8 mouse cellular contexts compared by ENCODE assay signal in genomic region chr4:115784769-115785510, GRCm38 (mm10). TPM values are rescaled to one million over a fixed set of nuclear protein-coding genes. Genes with fewer than 3 reads are reported as not detected.
DNase-seq lines count a peak whose midpoint lies in the region; ATAC-seq and TF ChIP-seq lines count a peak whose summit lies in the region.

TSS of gene Atpaf1 (plus strand) at chr4:115784812.

- H3K4me2 ChIP-seq in forebrain, embryonic 15.5 days (replicated peaks), result peak within 1 kb of the TSS; percentile 74
- H3K4me2 ChIP-seq in neural tube, embryonic 15.5 days, result peak within 1 kb of the TSS; percentile 83

- H3K9me3 ChIP-seq in ES-E14 (ENCODE audit: control insufficient read depth, insufficient read depth, low read depth, low read length), result no peaks in the 10 kb centered on the region
- no peaks in the 10 kb centered on the region for H3K9me3 ChIP-seq in forebrain, embryonic 15.5 days
- no peaks in the 10 kb centered on the region for H3K9me3 ChIP-seq in neural tube, embryonic 15.5 days (replicated peaks)

- peak; percentile 95 for ATAC-seq in forebrain, embryonic 15.5 days (replicated peaks)
- ATAC-seq in neural tube, embryonic 15.5 days (ENCODE audit: low FRiP score), result peak; percentile 94

- peak; percentile 27 for DNase-seq in ES-E14 (ENCODE audit: low read depth, low spot score)
- DNase-seq in cerebellum, adult 11 months, result peak; percentile 72
- peak; percentile 78 to 87 for DNase-seq in heart, postnatal 14 days
- peak; percentile 78 for DNase-seq in layer of hippocampus, adult 11-12 months (ENCODE audit: low spot score)
- peak; percentile 68 for DNase-seq in lung, adult 18-20 months
- DNase-seq in testis, postnatal 10 days (ENCODE audit: low spot score), result peak; percentile 86

- peak within 1 kb of the TSS; percentile 76 for H3K9ac ChIP-seq in ES-E14 (ENCODE audit: insufficient read depth, low read depth, low read length, poor library complexity, severe bottlenecking)
- peak within 1 kb of the TSS; percentile 80 for H3K9ac ChIP-seq in forebrain, embryonic 15.5 days (replicated peaks)
- peak within 1 kb of the TSS; percentile 79 for H3K9ac ChIP-seq in neural tube, embryonic 15.5 days (replicated peaks)

- in situ Hi-C loops in ES-E14 (cut with MboI; ENCODE audit: low sequenced_read_pairs in 2 of 2, unreplicated experiment in 2 of 2), result no loop called here

- under 1% methylated on average over 69 of the region's 69 CpGs for WGBS in forebrain, embryonic 15.5 days
- under 1% methylated on average over 68 of the region's 69 CpGs for WGBS in neural tube, embryonic 15.5 days

- H3K4me1 ChIP-seq in ES-E14 (ENCODE audit: control insufficient read depth in 2 of 2, insufficient read depth in 2 of 2, low read length in 2 of 2, poor library complexity in 1 of 2), result peaks cover 0 to 6% of the 10 kb centered on the region in 2 experiments; a peak in 2 of 4 replicates
- peaks cover 16% of the 10 kb centered on the region for H3K4me1 ChIP-seq in forebrain, embryonic 15.5 days
- H3K4me1 ChIP-seq in neural tube, embryonic 15.5 days, result peaks cover 17% of the 10 kb centered on the region

- H3K27ac ChIP-seq in ES-E14 (ENCODE audit: insufficient read depth, low read depth, low read length, poor library complexity, severe bottlenecking), result peak within 1 kb of the TSS; percentile 58
- peak within 1 kb of the TSS; percentile 53 for H3K27ac ChIP-seq in forebrain, embryonic 15.5 days (replicated peaks)
- H3K27ac ChIP-seq in neural tube, embryonic 15.5 days (replicated peaks), result peak within 1 kb of the TSS; percentile 81

- H3K4me3 ChIP-seq in ES-E14 (ENCODE audit: insufficient read depth in 1 of 2, low read depth in 1 of 2, low read length in 2 of 2, poor library complexity in 1 of 2, severe bottlenecking in 1 of 2), result peak within 1 kb of the TSS; percentile 68 to 75
- peak within 1 kb of the TSS; percentile 94 for H3K4me3 ChIP-seq in forebrain, embryonic 15.5 days
- peak within 1 kb of the TSS; percentile 75 for H3K4me3 ChIP-seq in neural tube, embryonic 15.5 days (replicated peaks)

- H3K27me3 ChIP-seq in forebrain, embryonic 15.5 days, result no peaks in the 10 kb centered on the region
- H3K27me3 ChIP-seq in neural tube, embryonic 15.5 days (replicated peaks), result no peaks in the 10 kb centered on the region

- intact Hi-C loops in heart, postnatal 14 days (cut with DNase I), result no loop called here

- H3K36me3 ChIP-seq in ES-E14 (ENCODE audit: control insufficient read depth, insufficient read depth, low read length, poor library complexity, severe bottlenecking), result peaks cover 2% of the 10 kb centered on the region
- 0 out of 2 replicates have a peak, but pooled peaks cover 4% of the 10 kb centered on the region for H3K36me3 ChIP-seq in forebrain, embryonic 15.5 days
- H3K36me3 ChIP-seq in neural tube, embryonic 15.5 days, result peaks cover 12% of the 10 kb centered on the region

TF ChIP-seq in ES-E14, 5 proteins besides CTCF, POLR2A, EP300 and RAD21:
- TF ChIP-seq CHD2 (IDR thresholded peaks at IDR 0.05; ENCODE audit: low read depth, low read length) (no peak), HCFC1 (IDR thresholded peaks at IDR 0.05; ENCODE audit: borderline replicate concordance, insufficient read depth, low read length) (peak; percentile 73)

RNA-seq across cellular contexts. Expression of gene Atpaf1, which starts in this region (rescaled TPM):
- total RNA-seq in ES-E14 (2012; rRNA removed), result 17.8 and 22.1 TPM in 2 replicates
- 34.6 and 37.5 TPM in 2 replicates for polyA plus RNA-seq in forebrain, embryonic 15.5 days (2015; fragmentation: Nextera tagmentation; extraction: Ambion mirVana)
- total RNA-seq in heart, postnatal 14 days (2021), result 10 to 100 TPM; 60.6 to 63.0 TPM
- polyA plus RNA-seq in neural tube, embryonic 15.5 days (2015; fragmentation: Nextera tagmentation; extraction: Ambion mirVana), result 42.0 and 50.9 TPM in 2 replicates

Comparison
In these comparisons a context has a peak if more than half of its experiments do, and no peak if none do; other contexts are left out.
1. Peak in every context shown above with its lines: DNase-seq, ATAC-seq, H3K4me3 ChIP-seq and H3K27ac ChIP-seq.
2. DNase-seq: peak in every context shown above with its lines; median percentile 86 in testis, postnatal 10 days; 82 in heart, postnatal 14 days; 78 in layer of hippocampus, adult 11-12 months; 72 in cerebellum, adult 11 months; 68 in lung, adult 18-20 months; 27 in ES-E14.